Mouse (Mus musculus): ENCODE data around the gene Stk11.

DNA sequence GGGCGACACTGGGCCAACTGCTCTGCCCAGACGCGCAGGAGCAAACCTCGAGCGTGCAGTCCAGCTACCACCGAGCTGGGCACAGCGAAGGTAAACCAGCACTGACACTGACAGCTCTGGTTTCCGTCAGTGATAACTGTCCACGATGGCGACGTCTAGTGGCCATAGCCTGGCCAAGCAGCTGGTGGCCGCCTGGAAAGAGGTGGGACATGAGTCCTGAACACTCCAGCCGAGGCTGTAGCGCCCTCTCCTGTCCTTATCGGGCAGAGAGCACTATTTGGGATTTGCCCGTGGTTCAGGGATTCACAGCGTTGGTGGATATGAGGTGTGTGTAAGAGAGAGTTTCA, 49.4 kb downstream of the Stk11 start:
- TF ChIP-seq POLR2A (IDR thresholded peaks at IDR 0.05; ENCODE audit: low read depth, low read length) (no peak), CTCF (IDR thresholded peaks at IDR 0.05; ENCODE audit: borderline replicate concordance, insufficient read depth, low read length) (no peak)
